Mouse (Mus musculus): ENCODE results near the gene S1pr3.

Gene S1pr3

DNA sequence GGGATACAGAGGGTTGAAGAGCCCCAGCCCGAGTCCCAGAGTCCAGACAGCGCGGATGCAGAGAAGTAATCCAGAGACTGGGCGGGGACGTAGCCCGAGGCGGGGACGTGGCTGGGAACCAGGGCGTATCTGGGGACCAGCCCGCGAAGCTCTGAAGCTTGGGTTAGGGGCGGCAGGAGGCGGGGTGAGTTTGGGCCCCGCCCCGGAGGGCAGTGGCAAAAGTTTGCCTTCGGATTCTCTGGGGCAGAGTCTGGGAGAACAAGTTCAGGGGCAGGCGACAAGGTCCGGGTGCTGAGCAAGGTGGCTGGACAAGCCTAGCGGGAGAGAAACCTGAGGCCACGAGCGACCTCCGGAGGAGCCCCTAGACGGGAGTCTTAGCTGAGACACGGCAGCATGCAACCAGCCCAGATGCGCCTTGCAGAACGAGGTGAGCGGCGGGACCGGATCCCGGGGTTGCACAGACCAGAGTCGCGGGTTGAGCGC, at the start of gene S1pr3:
Gene S1pr3 (plus strand): TSS at position 121 of the 483 bp plus-strand sequence.
- DNase-seq (ENCODE audit: low read depth, low spot score): peak; percentile 81

GRCm38 (mm10) chr13:51360441-51360962, 47.9 kb upstream of the S1pr3 start:
- no peak for DNase-seq (ENCODE audit: low read depth, low spot score)

- no peak for DNase-seq (ENCODE audit: low read depth, low spot score)
Measured at GRCm38 (mm10) chr13:51363390-51363789, 45.0 kb upstream of the S1pr3 start.

DNA sequence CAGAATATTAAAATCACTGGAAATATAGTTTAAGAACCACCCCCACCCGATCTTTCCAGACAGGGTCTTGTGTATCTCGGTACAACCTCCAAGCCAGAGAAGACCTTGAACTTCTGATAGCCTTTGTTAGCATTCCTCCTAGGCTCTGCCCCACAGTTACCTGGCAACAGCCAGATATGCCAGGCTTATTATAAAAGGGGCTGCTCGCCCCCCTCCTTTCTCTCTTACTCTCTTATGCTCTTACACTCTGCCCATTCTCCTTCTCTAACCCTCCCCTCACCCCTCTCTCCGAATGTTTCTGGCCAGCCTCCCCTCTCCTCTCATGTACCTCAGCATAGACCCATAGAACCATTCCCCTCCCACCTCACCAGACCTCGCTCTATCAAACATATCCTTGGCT, 44.5 kb upstream of the S1pr3 start:
- DNase-seq (ENCODE audit: low read depth, low spot score): no peak

GRCm38 (mm10) chr13:51365191-51365590, 43.2 kb upstream of the S1pr3 start:
- no peak for DNase-seq (ENCODE audit: low read depth, low spot score)

DNA sequence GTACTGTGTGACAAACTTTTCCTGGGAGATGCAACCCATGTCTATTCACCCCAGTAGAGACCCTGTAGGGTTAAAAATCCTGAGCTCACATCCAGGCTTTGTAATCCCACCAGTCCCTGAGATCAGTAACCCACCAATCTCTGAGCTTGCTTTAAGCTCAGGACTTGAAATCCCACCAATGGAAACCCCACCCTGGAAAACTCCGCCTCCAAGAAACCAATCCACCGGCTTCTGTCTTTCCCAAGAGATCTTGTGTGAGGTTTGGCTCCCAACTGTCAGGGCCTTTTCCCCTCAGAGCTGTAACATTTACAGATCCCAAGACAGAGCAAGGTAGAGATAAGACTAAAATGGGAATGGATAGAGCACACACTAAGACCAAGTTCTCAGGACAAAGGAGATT, 40.1 kb upstream of the S1pr3 start:
- no peak for DNase-seq (ENCODE audit: low read depth, low spot score)

- DNase-seq (ENCODE audit: low read depth, low spot score): no peak
Measured at GRCm38 (mm10) chr13:51369354-51369753, 39.1 kb upstream of the S1pr3 start.

DNA sequence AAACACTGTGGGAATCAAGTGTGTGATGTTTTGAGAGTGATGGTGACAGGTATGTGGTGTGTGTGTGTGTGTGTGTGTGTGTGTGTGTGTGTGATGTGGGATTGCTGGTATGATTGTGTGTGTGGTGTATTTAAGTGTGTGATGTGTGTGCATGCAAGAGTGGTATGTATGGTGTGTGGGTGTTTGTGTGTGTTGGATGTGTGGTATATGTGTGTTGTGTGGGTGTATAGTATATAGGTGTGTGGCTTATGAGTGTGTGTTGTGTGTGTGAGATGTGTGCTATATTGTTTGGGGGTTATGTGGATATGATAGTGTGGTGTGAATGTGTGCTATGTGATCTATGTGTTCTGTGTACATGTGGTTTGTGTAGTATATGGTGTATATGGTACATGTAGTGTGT, 35.4 kb upstream of the S1pr3 start:
- no peak for DNase-seq (ENCODE audit: low read depth, low spot score)

DNA sequence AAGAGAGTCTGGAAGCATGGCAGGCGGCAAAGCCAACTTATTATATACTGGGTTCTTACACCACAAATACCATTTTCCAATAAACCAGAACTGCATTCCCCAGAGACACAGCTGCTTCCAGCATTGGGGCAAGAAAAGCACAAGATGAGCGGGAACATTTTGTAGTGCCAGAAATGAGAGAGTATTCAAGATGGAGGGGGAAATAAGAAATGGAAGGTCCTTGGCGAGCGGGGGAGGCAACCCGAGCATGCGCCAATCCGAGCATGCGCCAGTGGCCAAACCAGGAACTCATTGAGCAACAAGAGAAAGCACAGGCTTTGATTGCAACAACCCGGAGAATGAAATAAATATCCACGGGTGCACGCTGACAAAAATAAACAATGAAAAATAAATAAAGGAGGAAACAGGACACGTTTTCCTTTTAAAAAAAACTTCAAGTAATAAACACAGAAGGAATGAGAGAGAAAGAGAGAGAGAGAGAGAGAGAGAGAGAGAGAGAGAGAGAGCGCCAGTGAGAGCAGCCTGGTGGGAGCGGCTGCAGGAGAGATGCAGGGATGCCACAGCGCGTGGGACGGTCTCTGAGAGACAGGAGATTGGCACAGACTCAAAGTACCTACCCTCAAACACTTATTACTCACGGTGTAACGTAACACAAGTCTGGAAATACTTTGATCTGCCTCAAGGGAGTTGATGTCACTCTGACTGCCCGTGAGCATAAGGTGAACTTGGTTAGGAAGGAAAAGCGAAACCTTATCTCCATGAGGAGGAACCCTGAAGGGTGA, 34.2 kb upstream of the S1pr3 start:
- no peak for DNase-seq (ENCODE audit: low read depth, low spot score)

DNA sequence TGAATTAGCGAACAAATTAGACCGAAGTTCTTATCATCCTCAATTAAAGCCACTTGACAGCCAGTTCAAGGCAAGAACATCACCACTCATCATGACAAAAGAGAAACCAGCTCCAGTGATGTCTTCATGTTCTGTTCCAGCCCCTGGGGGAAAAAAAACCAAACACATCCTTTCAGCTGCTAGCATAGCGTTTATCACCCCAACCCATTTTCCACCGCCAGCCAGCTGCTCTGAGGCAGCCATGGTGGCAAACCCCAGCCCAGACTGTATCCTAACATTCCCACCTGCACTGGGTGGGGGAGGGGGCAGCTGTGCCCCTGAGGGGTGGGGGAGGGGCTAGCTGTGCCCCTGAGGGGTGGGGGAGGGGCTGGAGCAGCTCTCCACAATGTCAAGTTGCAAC, 30.3 kb upstream of the S1pr3 start:
- DNase-seq (ENCODE audit: low read depth, low spot score): peak; percentile 45

DNA sequence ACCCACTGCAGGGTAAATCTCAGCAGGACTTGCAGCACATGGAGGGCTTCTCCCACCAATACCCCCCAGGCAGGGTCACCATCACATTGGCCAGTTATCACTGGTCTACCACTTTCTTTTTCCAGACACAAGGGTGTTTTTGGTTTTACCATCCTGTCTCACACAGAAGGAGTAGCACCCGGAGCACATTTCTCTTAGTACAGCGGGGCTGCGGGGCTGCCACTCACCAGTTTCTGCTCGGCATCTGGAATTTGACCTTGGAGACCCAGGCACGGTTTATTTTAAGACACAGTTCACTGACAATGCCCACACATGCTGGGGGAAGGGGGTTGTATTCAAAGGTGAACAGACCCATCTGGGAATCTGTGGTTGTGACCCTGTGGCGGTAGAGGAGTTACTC, 28.8 kb upstream of the S1pr3 start:
- peak; percentile 84 for DNase-seq (ENCODE audit: low read depth, low spot score)

DNA sequence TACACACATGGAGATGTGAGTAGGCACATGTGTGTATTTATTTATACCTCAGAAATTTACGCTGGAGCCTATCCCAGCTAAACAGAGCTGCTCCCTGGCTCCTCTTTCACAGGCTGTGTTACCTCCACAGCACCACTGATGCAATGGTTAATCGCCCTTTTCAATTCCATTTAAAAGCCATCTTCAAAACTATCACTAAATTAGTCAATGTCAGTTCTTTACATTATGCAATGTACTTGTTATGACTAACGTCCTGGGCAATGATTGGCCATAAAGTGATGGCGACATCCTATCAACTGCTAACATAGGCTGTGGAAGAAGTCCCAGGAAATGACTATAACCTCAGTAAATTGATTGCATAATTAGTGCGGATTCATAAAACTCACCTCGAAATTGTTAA, 26.9 kb upstream of the S1pr3 start:
- no peak for DNase-seq (ENCODE audit: low read depth, low spot score)

DNA sequence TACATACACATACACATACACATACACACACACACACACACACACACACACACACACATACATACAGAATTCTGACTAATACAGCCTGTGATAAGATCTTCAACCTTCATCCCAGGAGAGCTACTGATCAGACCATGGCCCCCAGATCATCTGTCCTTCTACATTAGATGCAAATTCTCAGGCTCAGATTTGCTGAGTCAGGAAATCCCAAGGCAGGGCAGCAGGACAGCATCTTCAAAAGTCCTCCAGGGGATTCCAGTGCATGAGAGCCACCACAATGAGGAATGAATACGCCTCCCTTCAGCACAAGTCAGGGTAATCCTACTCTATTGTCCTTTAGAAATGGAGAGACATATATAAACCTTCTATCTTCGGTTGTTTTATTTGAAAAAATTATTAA, 23.5 kb upstream of the S1pr3 start:
- DNase-seq (ENCODE audit: low read depth, low spot score): no peak

DNA sequence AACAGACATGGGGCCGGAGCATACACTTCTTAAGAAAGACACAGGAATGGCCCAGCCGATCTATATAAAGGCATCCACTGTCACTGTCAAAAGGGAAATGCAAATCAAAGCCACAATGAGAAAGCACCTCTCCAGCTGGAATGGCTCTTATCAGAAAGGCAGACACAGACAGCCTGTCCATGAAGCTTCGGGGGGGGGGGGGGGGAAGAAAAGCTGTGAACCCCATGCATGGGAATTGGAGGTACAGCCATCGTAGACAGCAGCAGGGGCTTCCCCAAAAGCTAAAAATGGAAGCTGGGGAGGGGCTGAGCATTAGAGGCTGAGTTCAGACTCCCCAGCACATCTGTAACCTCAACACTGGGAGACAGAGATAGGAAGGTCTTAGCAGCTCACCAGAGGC, 20.5 kb upstream of the S1pr3 start:
- DNase-seq (ENCODE audit: low read depth, low spot score): no peak

GRCm38 (mm10) chr13:51390398-51390797, 18.0 kb upstream of the S1pr3 start:
- no peak for DNase-seq (ENCODE audit: low read depth, low spot score)

DNA sequence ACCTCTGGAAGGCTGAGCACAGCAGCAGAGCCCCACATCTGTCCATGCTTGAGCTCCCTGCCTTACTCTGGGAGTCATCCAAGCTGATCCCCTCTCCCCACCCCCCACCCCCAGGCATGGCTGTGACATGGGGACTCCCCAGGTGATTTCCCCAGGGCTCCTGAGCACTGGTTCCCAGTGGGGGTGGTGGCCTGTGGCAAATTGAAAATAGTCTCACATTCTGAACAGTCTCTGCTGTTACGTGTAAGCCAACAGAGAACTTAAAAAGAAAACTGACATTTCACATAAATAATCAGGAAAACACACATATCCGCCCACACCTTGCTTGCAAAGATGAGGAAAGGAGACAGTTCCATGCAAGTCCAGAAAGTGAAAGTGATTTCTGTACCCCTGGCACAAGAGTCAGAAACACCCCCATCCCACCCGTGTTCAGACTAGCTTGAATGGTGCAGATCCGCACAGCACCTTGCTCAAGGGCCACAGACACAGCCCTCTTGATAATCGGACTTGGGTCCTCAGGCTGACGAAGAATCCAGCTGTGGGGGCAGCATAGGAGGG, 17.0 kb upstream of the S1pr3 start:
- no peak for DNase-seq (ENCODE audit: low read depth, low spot score)

GRCm38 (mm10) chr13:51392256-51392655, 16.2 kb upstream of the S1pr3 start:
- no peak for DNase-seq (ENCODE audit: low read depth, low spot score)

DNA sequence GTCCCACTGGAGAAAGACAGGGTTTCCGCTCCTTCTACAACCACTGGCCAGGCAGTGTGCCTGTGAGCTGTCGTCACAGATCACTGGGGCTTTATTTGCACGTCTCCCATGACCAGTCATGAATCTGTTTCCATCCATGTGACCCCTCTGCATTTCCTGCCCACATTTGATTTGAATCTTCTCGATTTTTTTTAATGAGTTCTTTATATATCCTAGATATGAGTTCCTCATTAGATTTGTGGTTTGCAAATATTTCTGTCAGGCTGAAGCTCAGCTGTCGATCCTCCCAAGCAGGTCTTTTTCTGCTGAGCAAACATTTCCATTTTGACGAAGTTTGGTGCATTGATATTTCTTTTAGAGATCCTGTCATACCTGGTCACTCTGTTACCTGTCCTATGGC, 10.6 kb upstream of the S1pr3 start:
- DNase-seq (ENCODE audit: low read depth, low spot score): no peak

DNA sequence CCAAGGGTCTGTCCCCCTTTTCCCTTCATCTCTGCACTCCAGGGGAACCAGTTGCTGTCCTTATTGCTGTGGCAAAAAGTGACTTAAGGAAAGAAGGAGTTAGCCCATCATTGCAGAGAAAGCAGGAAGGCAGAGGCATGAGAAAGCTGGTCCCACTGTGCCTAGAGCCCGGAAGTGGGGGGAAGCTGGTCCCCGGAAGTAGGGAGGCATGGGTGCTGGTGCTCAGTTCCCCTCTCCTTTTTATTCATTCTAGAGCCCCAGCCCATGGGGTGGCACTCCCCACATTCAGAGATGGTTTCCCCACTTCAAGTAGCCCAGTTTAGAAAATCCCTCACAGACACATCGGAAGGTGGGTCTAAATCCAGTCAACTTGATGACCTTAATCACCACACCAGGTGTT, 8.9 kb upstream of the S1pr3 start:
- no peak for DNase-seq (ENCODE audit: low read depth, low spot score)

- no peak for DNase-seq (ENCODE audit: low read depth, low spot score)
Measured at GRCm38 (mm10) chr13:51400186-51400719, 8.2 kb upstream of the S1pr3 start.

- DNase-seq (ENCODE audit: low read depth, low spot score): peak; percentile 65
Measured at GRCm38 (mm10) chr13:51400736-51401501, 7.5 kb upstream of the S1pr3 start.

DNA sequence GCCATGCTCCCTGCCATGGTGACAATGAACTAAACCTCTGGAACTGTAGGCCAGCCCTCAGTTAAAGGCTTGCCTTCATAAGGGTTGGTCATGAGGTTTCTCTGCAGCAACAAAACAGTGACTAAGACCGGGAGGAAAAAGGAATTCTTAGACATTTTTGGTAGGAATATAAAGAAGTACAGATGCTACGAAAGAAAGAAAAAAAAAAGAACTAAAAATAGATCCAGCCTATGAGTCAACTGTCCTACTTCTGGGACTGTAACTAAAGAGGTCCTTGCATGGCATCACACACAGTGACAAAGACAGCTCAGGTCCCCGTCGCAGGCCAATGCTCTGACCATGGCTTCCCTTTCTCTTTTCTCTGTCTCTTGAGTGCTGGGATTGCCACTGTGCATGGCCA, 3.9 kb upstream of the S1pr3 start:
- DNase-seq (ENCODE audit: low read depth, low spot score): no peak
